Mouse (Mus musculus) small intestine, adult 2 months (tissue): ENCODE results near the gene Phf23. TPM values are rescaled to one million over a fixed set of nuclear protein-coding genes. Genes with fewer than 3 reads are reported as not detected.

ENCODE experiments used
- H3K27ac ChIP-seq: fragments of 200-500 bp; 2 replicates; pipeline ENCODE4 v1.5.1; 2012; ENCODE audit warnings: low read depth, low read length, control low read depth, inconsistent platforms; ENCODE audit not compliant: insufficient read depth
- H3K27me3 ChIP-seq: fragments of 200-500 bp; 2 replicates; pipeline ENCODE4 v1.6.1; 2012; ENCODE audit warnings: mild to moderate bottlenecking, moderate library complexity, low read length, inconsistent platforms; ENCODE audit not compliant: control insufficient read depth, insufficient read depth
- H3K36me3 ChIP-seq: fragments of 200-500 bp; 2 replicates; pipeline ENCODE4 v1.6.1; 2012; ENCODE audit warnings: mild to moderate bottlenecking, low read length, control low read depth, inconsistent platforms; ENCODE audit not compliant: control insufficient read depth, insufficient read depth
- H3K4me1 ChIP-seq: fragments of 200-500 bp; 2 replicates; pipeline ENCODE4 v1.6.1; 2012; ENCODE audit warnings: low read length, inconsistent platforms, mixed read lengths; ENCODE audit not compliant: control insufficient read depth, insufficient read depth, insufficient read length
- H3K4me3 ChIP-seq: fragments of 200-500 bp; 2 replicates; pipeline ENCODE4 v1.5.1; 2012; ENCODE audit warnings: low read depth, mild to moderate bottlenecking, control low read depth, inconsistent platforms, low read length, moderate library complexity
- CTCF ChIP-seq: fragments of 200-500 bp; IDR thresholded peaks from 2 replicates; pipeline ENCODE4 v1.5.1; 2012; ENCODE audit warnings: low read depth, mild to moderate bottlenecking, control low read depth, inconsistent platforms, low read length, moderate library complexity, mixed read lengths; ENCODE audit not compliant: insufficient replicate concordance, insufficient read length; ENCODE audit errors: extremely low read depth
- POLR2A ChIP-seq: fragments of 200-500 bp; IDR thresholded peaks from 2 replicates; pipeline ENCODE4 v1.6.1; 2012; ENCODE audit warnings: low read depth, mild to moderate bottlenecking, control low read depth, inconsistent platforms, low read length, moderate library complexity
- WGBS: fragments of 180-500 bp; shearing (Covaris S2); methylation state at CpG from one replicate; pipeline ENCODE4 v1.1.7; 2018; 5-methylcytosine and 5-hydroxymethylcytosine counted together
- polyA plus RNA-seq: library from polyadenylated mRNA; depleted of rRNA; stranded (reverse); fragments of >200 nt; gene quantifications from 2 replicates; pipeline ENCODE4 v1.2.3, GENCODE M21; 2012

Gene Phf23
- polyA plus RNA-seq, 1 experiment, result 12.4 TPM

- Histone ChIP-seq H3K4me3 (peak overlapping the region; percentile 78), H3K27ac (peak overlapping the region; percentile 99), H3K4me1 (peaks cover 19% of the 10 kb centered on the region; the same call in 1 of the 2 replicates), H3K27me3 (no peaks in the 10 kb centered on the region), H3K36me3 (peaks cover 28% of the 10 kb centered on the region)
- WGBS, result 2% methylated on average over 49 of the region's 49 CpGs
- no peak for TF ChIP-seq CTCF
- TF ChIP-seq POLR2A, result peak; percentile 97
These were observed 30.1 kb upstream of the Phf23 start for GRCm38 (mm10) chr11:69965271-69966005.

- Histone ChIP-seq H3K4me1 (peaks cover 21% of the 10 kb centered on the region; the same call in 1 of the 2 replicates), H3K36me3 (peaks cover 29% of the 10 kb centered on the region), H3K4me3 (peak overlapping the region; percentile 78), H3K27me3 (no peaks in the 10 kb centered on the region), H3K27ac (peak overlapping the region; percentile 99)
- 2% methylated on average over 59 of the region's 59 CpGs for WGBS
- TF ChIP-seq POLR2A, result 0 out of 2 replicates have a peak, but pooled peaks have one; percentile 7
- no peak for TF ChIP-seq CTCF
These were observed 29.3 kb upstream of the Phf23 start for GRCm38 (mm10) chr11:69966006-69966859.

- peaks cover 20% of the 10 kb centered on the region; the same call in 1 of the 2 replicates for H3K4me1 ChIP-seq
- WGBS, result 15% methylated on average over 17 of the region's 17 CpGs
- peaks cover 31% of the 10 kb centered on the region for H3K36me3 ChIP-seq
- no peaks in the 10 kb centered on the region for H3K27me3 ChIP-seq
- H3K4me3 ChIP-seq, result peak overlapping the region; percentile 78
- TF ChIP-seq POLR2A (no peak), CTCF (no peak)
- H3K27ac ChIP-seq, result peak overlapping the region; percentile 99
These were observed 28.6 kb upstream of the Phf23 start for GRCm38 (mm10) chr11:69966860-69967517.

- Histone ChIP-seq H3K4me3 (peak overlapping the region; percentile 51), H3K27ac (peak overlapping the region; percentile 99), H3K36me3 (peaks cover 38% of the 10 kb centered on the region), H3K4me1 (peaks cover 14% of the 10 kb centered on the region; the same call in 1 of the 2 replicates), H3K27me3 (no peaks in the 10 kb centered on the region)
- WGBS, result 23% methylated on average over 4 of the region's 4 CpGs
- TF ChIP-seq POLR2A (no peak), CTCF (no peak)
These were observed 26.8 kb upstream of the Phf23 start for GRCm38 (mm10) chr11:69968793-69969192.

GRCm38 (mm10) chr11:69970222-69970621, 25.4 kb upstream of the Phf23 start:
- Histone ChIP-seq H3K27me3 (no peaks in the 10 kb centered on the region), H3K4me1 (peaks cover 13% of the 10 kb centered on the region; the same call in 1 of the 2 replicates), H3K4me3 (no peak overlapping the region), H3K36me3 (peaks cover 49% of the 10 kb centered on the region), H3K27ac (peak overlapping the region; percentile 83)
- WGBS, result 23% methylated on average over 6 of the region's 6 CpGs
- TF ChIP-seq POLR2A, result no peak
- TF ChIP-seq CTCF, result no peak

GRCm38 (mm10) chr11:69970775-69971174, 24.8 kb upstream of the Phf23 start:
- no peak overlapping the region for H3K4me3 ChIP-seq
- H3K4me1 ChIP-seq, result peaks cover 13% of the 10 kb centered on the region; the same call in 1 of the 2 replicates
- H3K36me3 ChIP-seq, result peaks cover 49% of the 10 kb centered on the region
- WGBS, result 20% methylated on average over 3 of the region's 3 CpGs
- TF ChIP-seq CTCF (no peak), POLR2A (no peak)
- H3K27ac ChIP-seq, result peak overlapping the region; percentile 83
- H3K27me3 ChIP-seq, result no peaks in the 10 kb centered on the region
